Mouse (Mus musculus): ENCODE measurements at regions not wholly inside any gene's neighbourhood (a gene's known extent, or its start where the extent isn't known, plus 50 kb on each side); places are given as distances from the start of the nearest gene placed in this dataset.
A peak's percentile ranks its signal among the peaks of the same experiment; 100 is the strongest.

- Histone ChIP-seq H3K9me3 (ENCODE audit: low read length) (no peaks in the 10 kb centered on the region), H3K4me3 (ENCODE audit: low read depth, low read length) (no peak overlapping the region), H3K27me3 (replicated peaks; ENCODE audit: insufficient read depth, low read length) (no peaks in the 10 kb centered on the region), H3K27ac (ENCODE audit: low read length) (no peak overlapping the region), H3K9ac (replicated peaks; ENCODE audit: low read depth) (no peak overlapping the region), H3K4me2 (replicated peaks; ENCODE audit: low read depth, low read length) (no peak overlapping the region), H3K36me3 (ENCODE audit: insufficient read depth, low read length) (no peaks in the 10 kb centered on the region), H3K4me1 (ENCODE audit: insufficient read depth, low read depth, low read length) (peaks cover 2% of the 10 kb centered on the region; the same call in 1 of the 2 replicates)
- ATAC-seq = no peak
- WGBS = 47% methylated on average over 9 of the region's 9 CpGs
- no peak for DNase-seq (ENCODE audit: low spot score)
- no peak for TF ChIP-seq CTCF (IDR thresholded peaks at IDR 0.05)
- TF ChIP-seq EP300 (IDR thresholded peaks at IDR 0.05) = no peak
These were observed 257.5 kb downstream of the Ankrd50 start for GRCm38 (mm10) chr3:38227121-38227520.

DNA sequence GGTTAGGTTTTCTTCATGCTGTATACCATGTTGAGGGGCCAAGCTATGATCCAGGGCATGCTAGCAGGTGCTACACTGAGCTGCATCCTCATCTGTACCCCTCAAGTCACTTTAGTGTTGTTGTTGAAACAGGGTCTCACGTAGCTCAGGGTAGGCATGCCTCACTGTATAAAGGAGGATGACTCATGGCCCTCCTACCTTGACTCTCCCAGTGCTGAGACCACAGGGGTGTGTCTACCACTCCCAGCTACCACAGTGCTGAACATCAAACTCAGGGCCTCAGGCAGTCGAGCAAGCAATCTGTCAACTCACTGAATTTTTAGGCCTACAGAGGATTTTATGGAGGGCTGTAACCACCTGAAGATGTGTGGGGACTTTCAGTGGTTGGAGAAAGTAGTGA, 258.5 kb downstream of the Ankrd50 start:
- TF ChIP-seq CTCF (IDR thresholded peaks at IDR 0.05) (no peak), EP300 (IDR thresholded peaks at IDR 0.05) (no peak)
- Histone ChIP-seq H3K9ac (replicated peaks; ENCODE audit: low read depth) (no peak overlapping the region), H3K27me3 (replicated peaks; ENCODE audit: insufficient read depth, low read length) (no peaks in the 10 kb centered on the region), H3K36me3 (ENCODE audit: insufficient read depth, low read length) (no peaks in the 10 kb centered on the region), H3K27ac (ENCODE audit: low read length) (no peak overlapping the region), H3K4me1 (ENCODE audit: insufficient read depth, low read depth, low read length) (no peaks in the 10 kb centered on the region), H3K9me3 (ENCODE audit: low read length) (no peaks in the 10 kb centered on the region), H3K4me2 (replicated peaks; ENCODE audit: low read depth, low read length) (no peak overlapping the region), H3K4me3 (ENCODE audit: low read depth, low read length) (no peak overlapping the region)
- ATAC-seq (no peak), DNase-seq (ENCODE audit: low spot score) (no peak)
- WGBS = 46% methylated on average over 2 of the region's 2 CpGs

GRCm38 (mm10) chr3:38221834-38222215, 262.8 kb downstream of the Ankrd50 start:
- H3K9me3 ChIP-seq (ENCODE audit: low read length) = no peaks in the 10 kb centered on the region
- no peaks in the 10 kb centered on the region for H3K27me3 ChIP-seq (replicated peaks; ENCODE audit: insufficient read depth, low read length)
- TF ChIP-seq EP300 (IDR thresholded peaks at IDR 0.05) (no peak), CTCF (IDR thresholded peaks at IDR 0.05) (no peak)
- ATAC-seq = no peak
- H3K4me3 ChIP-seq (ENCODE audit: low read depth, low read length) = no peak overlapping the region
- H3K27ac ChIP-seq (ENCODE audit: low read length) = no peak overlapping the region
- WGBS = 81% methylated on average over 8 of the region's 8 CpGs
- no peak overlapping the region for H3K9ac ChIP-seq (replicated peaks; ENCODE audit: low read depth)
- H3K4me2 ChIP-seq (replicated peaks; ENCODE audit: low read depth, low read length) = no peak overlapping the region
- no peaks in the 10 kb centered on the region for H3K36me3 ChIP-seq (ENCODE audit: insufficient read depth, low read length)
- no peaks in the 10 kb centered on the region for H3K4me1 ChIP-seq (ENCODE audit: insufficient read depth, low read depth, low read length)
- DNase-seq (ENCODE audit: low spot score) = no peak

- Histone ChIP-seq H3K4me3 (ENCODE audit: low read depth, low read length) (no peak overlapping the region), H3K36me3 (ENCODE audit: insufficient read depth, low read length) (no peaks in the 10 kb centered on the region), H3K4me2 (replicated peaks; ENCODE audit: low read depth, low read length) (no peak overlapping the region), H3K9ac (replicated peaks; ENCODE audit: low read depth) (no peak overlapping the region), H3K9me3 (ENCODE audit: low read length) (no peaks in the 10 kb centered on the region), H3K27me3 (replicated peaks; ENCODE audit: insufficient read depth, low read length) (no peaks in the 10 kb centered on the region), H3K27ac (ENCODE audit: low read length) (no peak overlapping the region), H3K4me1 (ENCODE audit: insufficient read depth, low read depth, low read length) (no peaks in the 10 kb centered on the region)
- DNase-seq (ENCODE audit: low spot score) = peak; percentile 81
- peak; percentile 62 for ATAC-seq
- 30% methylated on average over 11 of the region's 11 CpGs for WGBS
- TF ChIP-seq EP300 (IDR thresholded peaks at IDR 0.05) (no peak), CTCF (IDR thresholded peaks at IDR 0.05) (peak; percentile 84)
These were observed 263.5 kb downstream of the Ankrd50 start for GRCm38 (mm10) chr3:38220934-38221833.

- WGBS = 76% methylated on average over 3 of the region's 3 CpGs
- no peak for DNase-seq (ENCODE audit: low spot score)
- no peak for ATAC-seq
- Histone ChIP-seq H3K9ac (replicated peaks; ENCODE audit: low read depth) (no peak overlapping the region), H3K36me3 (ENCODE audit: insufficient read depth, low read length) (no peaks in the 10 kb centered on the region), H3K4me1 (ENCODE audit: insufficient read depth, low read depth, low read length) (no peaks in the 10 kb centered on the region), H3K27me3 (replicated peaks; ENCODE audit: insufficient read depth, low read length) (no peaks in the 10 kb centered on the region), H3K4me3 (ENCODE audit: low read depth, low read length) (no peak overlapping the region), H3K4me2 (replicated peaks; ENCODE audit: low read depth, low read length) (no peak overlapping the region), H3K9me3 (ENCODE audit: low read length) (no peaks in the 10 kb centered on the region), H3K27ac (ENCODE audit: low read length) (no peak overlapping the region)
- TF ChIP-seq CTCF (IDR thresholded peaks at IDR 0.05) (no peak), EP300 (IDR thresholded peaks at IDR 0.05) (no peak)
These were observed 275.6 kb downstream of the Ankrd50 start for GRCm38 (mm10) chr3:38209081-38209480.

- no peak overlapping the region for H3K27ac ChIP-seq (ENCODE audit: low read length)
- no peak overlapping the region for H3K9ac ChIP-seq (replicated peaks; ENCODE audit: low read depth)
- DNase-seq (ENCODE audit: low spot score) (peak; percentile 53), ATAC-seq (peak; percentile 60)
- H3K4me1 ChIP-seq (ENCODE audit: insufficient read depth, low read depth, low read length) = no peaks in the 10 kb centered on the region
- H3K4me3 ChIP-seq (ENCODE audit: low read depth, low read length) = no peak overlapping the region
- no peaks in the 10 kb centered on the region for H3K27me3 ChIP-seq (replicated peaks; ENCODE audit: insufficient read depth, low read length)
- TF ChIP-seq EP300 (IDR thresholded peaks at IDR 0.05) (no peak), CTCF (IDR thresholded peaks at IDR 0.05) (no peak)
- WGBS = 66% methylated on average over 1 of the region's 1 CpGs
- no peaks in the 10 kb centered on the region for H3K36me3 ChIP-seq (ENCODE audit: insufficient read depth, low read length)
- H3K4me2 ChIP-seq (replicated peaks; ENCODE audit: low read depth, low read length) = no peak overlapping the region
- H3K9me3 ChIP-seq (ENCODE audit: low read length) = no peaks in the 10 kb centered on the region
These were observed 276.8 kb downstream of the Ankrd50 start for GRCm38 (mm10) chr3:38207867-38208266.
